Mouse (Mus musculus) midbrain, embryonic 16.5 days (tissue): ENCODE measurements at regions not wholly inside any gene's neighbourhood (a gene's known extent, or its start where the extent isn't known, plus 50 kb on each side); places are given as distances from the start of the nearest gene placed in this dataset.
"Not testable (repeated sequence)": the region's sequence is repeated elsewhere in the genome, so short reads cannot be mapped to it uniquely, and the experiment has no call there.

Source experiments
- ATAC-seq: fragments of 200-750 bp; cut with Nextera tagmentation; 2 replicates; pipeline ENCODE4 v1.8.0; 2017; ENCODE audit warnings: moderate TSS enrichment
- H3K27ac ChIP-seq: fragments of 300-500 bp; sonication (generic); 2 replicates; pipeline ENCODE4 v1.5.1; 2014; ENCODE audit warnings: mild to moderate bottlenecking, low read length, mixed read lengths
- H3K27me3 ChIP-seq: fragments of 300-500 bp; sonication (generic); 2 replicates; pipeline ENCODE4 v1.6.1; 2014; ENCODE audit warnings: low read depth, low read length, mixed read lengths; ENCODE audit not compliant: control insufficient read depth, insufficient read depth
- H3K36me3 ChIP-seq: fragments of 300-500 bp; sonication (generic); 2 replicates; pipeline ENCODE4 v1.6.1; 2014; ENCODE audit warnings: mild to moderate bottlenecking, low read length, moderate library complexity, mixed read lengths; ENCODE audit not compliant: control insufficient read depth, insufficient read depth
- H3K4me1 ChIP-seq: fragments of 300-500 bp; sonication (generic); 2 replicates; pipeline ENCODE4 v1.6.1; 2014; ENCODE audit warnings: mild to moderate bottlenecking, low read length, mixed read lengths; ENCODE audit not compliant: control insufficient read depth, insufficient read depth
- H3K4me2 ChIP-seq: fragments of 300-500 bp; sonication (generic); 2 replicates; pipeline ENCODE4 v1.6.1; 2014; ENCODE audit warnings: mild to moderate bottlenecking, low read length, mixed read lengths
- H3K4me3 ChIP-seq: fragments of 300-500 bp; sonication (generic); 2 replicates; pipeline ENCODE4 v1.5.1; 2014; ENCODE audit warnings: low read depth, mild to moderate bottlenecking, low read length, moderate library complexity, mixed read lengths
- H3K9ac ChIP-seq: fragments of 300-500 bp; sonication (generic); 2 replicates; pipeline ENCODE4 v1.6.1; 2014; ENCODE audit warnings: low read depth, low read length, mixed read lengths
- H3K9me3 ChIP-seq: fragments of 300-500 bp; sonication (generic); replicated peaks from 2 replicates; pipeline ENCODE4 v1.6.1; 2014; ENCODE audit warnings: mild to moderate bottlenecking, low read length, mixed read lengths; ENCODE audit not compliant: control insufficient read depth, poor library complexity, severe bottlenecking
- WGBS: fragments of 180-500 bp; shearing (Covaris S2); extraction: QIAGEN DNeasy Blood & Tissue Kit; methylation state at CpG from one replicate; pipeline ENCODE4 v1.1.7; 2014; 5-methylcytosine and 5-hydroxymethylcytosine counted together

DNA sequence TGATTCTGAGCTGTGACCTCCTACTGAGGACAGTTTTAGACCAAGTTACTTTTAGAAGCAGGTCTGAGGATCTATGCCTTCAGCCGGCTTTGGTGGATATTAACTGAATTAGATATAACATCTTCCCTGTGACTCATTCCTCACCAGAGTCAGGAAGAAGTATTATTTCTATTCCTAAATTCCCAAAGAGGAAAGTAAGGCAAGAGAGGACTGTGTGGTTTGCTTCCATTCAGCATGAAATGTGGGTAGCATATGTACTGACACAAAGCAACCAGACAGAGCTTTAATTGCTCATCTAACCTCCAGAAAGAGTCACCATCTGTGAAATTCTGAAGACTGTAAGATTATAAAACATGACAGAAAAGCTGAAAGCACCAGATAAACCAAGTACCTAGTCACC is 1198.3 kb downstream of the 9330182O14Rik start:
- Histone ChIP-seq H3K4me2 (no peak overlapping the region), H3K36me3 (no peaks in the 10 kb centered on the region), H3K4me3 (no peak overlapping the region), H3K27ac (no peak overlapping the region), H3K9me3 (no peaks in the 10 kb centered on the region), H3K4me1 (no peaks in the 10 kb centered on the region), H3K9ac (no peak overlapping the region), H3K27me3 (no peaks in the 10 kb centered on the region)
- 88% methylated on average over 1 of the region's 1 CpGs for WGBS
- ATAC-seq = no peak

GRCm38 (mm10) chr15:41333165-41333564 is 1199.0 kb downstream of the 9330182O14Rik start:
- Histone ChIP-seq H3K4me2 (no peak overlapping the region), H3K9ac (no peak overlapping the region), H3K27me3 (no peaks in the 10 kb centered on the region), H3K4me3 (no peak overlapping the region), H3K4me1 (no peaks in the 10 kb centered on the region), H3K9me3 (no peaks in the 10 kb centered on the region), H3K27ac (no peak overlapping the region), H3K36me3 (no peaks in the 10 kb centered on the region)
- no peak for ATAC-seq
- WGBS = 86% methylated on average over 3 of the region's 3 CpGs

DNA sequence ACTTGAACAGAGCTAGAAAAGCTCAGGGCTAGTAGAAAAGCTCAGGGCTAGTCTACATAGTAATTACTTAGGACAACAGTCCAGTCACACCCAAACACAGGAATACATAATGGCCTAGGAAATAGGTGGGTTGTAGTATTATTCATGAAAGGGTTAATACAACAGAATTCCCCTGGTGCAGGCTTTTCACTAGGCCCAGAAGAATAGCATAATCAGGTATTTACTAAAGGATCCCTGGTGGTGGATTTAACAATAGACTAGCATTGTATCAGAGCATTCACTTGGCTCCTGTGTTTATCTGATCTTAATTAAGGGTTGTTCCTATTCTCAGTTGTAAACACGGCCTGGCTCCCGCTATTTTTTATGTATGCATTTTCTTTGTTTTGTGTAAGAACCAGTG is 1206.5 kb downstream of the 9330182O14Rik start:
- not testable (repeated sequence) for H3K9ac ChIP-seq, H3K27ac ChIP-seq, H3K4me2 ChIP-seq, H3K9me3 ChIP-seq, H3K36me3 ChIP-seq, ATAC-seq, H3K4me3 ChIP-seq, H3K27me3 ChIP-seq, H3K4me1 ChIP-seq
- 94% methylated on average over 2 of the region's 2 CpGs for WGBS

GRCm38 (mm10) chr15:41345554-41345953 is 1211.4 kb downstream of the 9330182O14Rik start:
- Histone ChIP-seq H3K36me3 (no peaks in the 10 kb centered on the region), H3K4me1 (no peaks in the 10 kb centered on the region), H3K9me3 (no peaks in the 10 kb centered on the region), H3K4me2 (no peak overlapping the region), H3K9ac (no peak overlapping the region), H3K4me3 (no peak overlapping the region), H3K27ac (no peak overlapping the region), H3K27me3 (no peaks in the 10 kb centered on the region)
- no peak for ATAC-seq
- 95% methylated on average over 2 of the region's 2 CpGs for WGBS

GRCm38 (mm10) chr15:41347221-41347620 is 1213.1 kb downstream of the 9330182O14Rik start:
- Histone ChIP-seq H3K27me3 (no peaks in the 10 kb centered on the region), H3K36me3 (no peaks in the 10 kb centered on the region), H3K4me2 (no peak overlapping the region), H3K4me1 (no peaks in the 10 kb centered on the region), H3K27ac (no peak overlapping the region), H3K4me3 (no peak overlapping the region), H3K9ac (no peak overlapping the region), H3K9me3 (no peaks in the 10 kb centered on the region)
- no peak for ATAC-seq
- 95% methylated on average over 5 of the region's 5 CpGs for WGBS

GRCm38 (mm10) chr15:41352129-41352528 is 1218.0 kb downstream of the 9330182O14Rik start:
- 25% methylated on average over 1 of the region's 2 CpGs for WGBS
- no peak for ATAC-seq
- no peaks in the 10 kb centered on the region for H3K27me3 ChIP-seq
- no peak overlapping the region for H3K27ac ChIP-seq
- H3K4me3 ChIP-seq = no peak overlapping the region
- H3K36me3 ChIP-seq = no peaks in the 10 kb centered on the region
- H3K4me2 ChIP-seq = no peak overlapping the region
- no peaks in the 10 kb centered on the region for H3K4me1 ChIP-seq
- H3K9ac ChIP-seq = no peak overlapping the region
- 0 out of 2 replicates have a peak, but pooled peaks cover 5% of the 10 kb centered on the region for H3K9me3 ChIP-seq

DNA sequence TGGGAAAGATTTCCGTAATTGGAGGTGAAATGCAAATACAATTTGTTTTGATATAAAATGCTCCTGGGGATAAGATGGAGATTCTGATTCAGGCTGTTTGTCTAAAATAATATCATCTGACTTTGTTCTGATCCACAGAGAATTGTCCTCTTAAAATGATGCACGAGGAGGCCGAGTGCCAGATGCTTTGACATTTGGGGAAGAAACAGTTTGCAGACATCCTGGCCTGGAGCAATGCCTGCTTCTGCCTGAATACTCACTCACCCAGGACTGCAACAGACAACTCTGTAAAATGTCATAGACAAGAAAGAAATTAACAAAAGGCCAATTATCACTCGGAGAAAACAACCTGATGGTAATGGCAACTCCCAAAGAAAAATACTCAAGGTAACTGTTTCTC is 1225.1 kb downstream of the 9330182O14Rik start:
- 79% methylated on average over 4 of the region's 4 CpGs for WGBS

DNA sequence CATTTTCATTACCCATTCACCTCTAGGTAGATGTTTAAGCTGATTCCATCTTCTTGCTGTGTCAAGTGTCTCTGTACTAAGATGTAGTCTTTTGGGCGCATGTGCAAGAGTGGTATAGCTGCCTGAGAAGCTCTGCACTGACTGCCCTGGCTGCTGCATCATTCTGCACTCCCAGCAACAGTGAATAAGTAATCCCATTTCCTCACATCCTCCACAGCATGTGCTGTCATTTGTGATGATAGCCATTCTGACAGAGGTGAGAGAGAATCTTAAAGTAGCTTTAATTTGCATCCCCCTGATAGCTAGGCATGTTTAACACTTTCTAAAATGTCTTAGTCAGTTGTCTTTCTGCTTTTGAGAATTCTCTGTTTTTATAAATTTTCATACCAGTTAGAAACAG is 1240.5 kb downstream of the 9330182O14Rik start:
- Histone ChIP-seq H3K4me3 (no peak overlapping the region), H3K9me3 (no peaks in the 10 kb centered on the region)

More for the DNA sequence above, 1225.1 kb downstream of the 9330182O14Rik start:
- Histone ChIP-seq H3K4me1 (no peaks in the 10 kb centered on the region), H3K36me3 (no peaks in the 10 kb centered on the region), H3K27me3 (no peaks in the 10 kb centered on the region), H3K4me3 (no peak overlapping the region), H3K9me3 (0 out of 2 replicates have a peak, but pooled peaks cover 5% of the 10 kb centered on the region), H3K27ac (no peak overlapping the region), H3K4me2 (no peak overlapping the region), H3K9ac (no peak overlapping the region)
- ATAC-seq = no peak

GRCm38 (mm10) chr15:41375906-41376305 is 1241.7 kb downstream of the 9330182O14Rik start:
- H3K4me1 ChIP-seq = no peaks in the 10 kb centered on the region
- ATAC-seq = no peak
- no peak overlapping the region for H3K4me2 ChIP-seq
- H3K27me3 ChIP-seq = no peaks in the 10 kb centered on the region
- no peak overlapping the region for H3K4me3 ChIP-seq
- no peak overlapping the region for H3K27ac ChIP-seq
- no peak overlapping the region for H3K9ac ChIP-seq
- WGBS = 87% methylated on average over 4 of the region's 4 CpGs
- no peaks in the 10 kb centered on the region for H3K36me3 ChIP-seq
- H3K9me3 ChIP-seq = no peaks in the 10 kb centered on the region

More for the DNA sequence above, 1240.5 kb downstream of the 9330182O14Rik start:
- Histone ChIP-seq H3K9ac (no peak overlapping the region), H3K36me3 (no peaks in the 10 kb centered on the region), H3K4me1 (no peaks in the 10 kb centered on the region), H3K27ac (no peak overlapping the region), H3K27me3 (no peaks in the 10 kb centered on the region), H3K4me2 (no peak overlapping the region)
- ATAC-seq = no peak; the same call in 1 of the 2 replicates
- WGBS = 63% methylated on average over 1 of the region's 1 CpGs
